Mouse (Mus musculus) embryonic facial prominence, embryonic 15.5 days (tissue): ENCODE results near the gene Gpr19. TPM values are rescaled to one million over a fixed set of nuclear protein-coding genes. Genes with fewer than 3 reads are reported as not detected.

Experiments
- ATAC-seq: fragments of 200-750 bp; cut with Nextera tagmentation; 2 replicates; pipeline ENCODE4 v1.8.0; 2017; ENCODE audit warnings: low read depth, moderate TSS enrichment; ENCODE audit not compliant: insufficient number of reproducible peaks, low FRiP score, low TSS enrichment
- H3K27ac ChIP-seq: fragments of 300-500 bp; sonication (generic); replicated peaks from 2 replicates; pipeline ENCODE4 v1.5.1; 2015; ENCODE audit warnings: mild to moderate bottlenecking, inconsistent platforms
- H3K27me3 ChIP-seq: fragments of 300-500 bp; sonication (generic); 2 replicates; pipeline ENCODE4 v1.6.1; 2015; ENCODE audit warnings: inconsistent platforms
- H3K36me3 ChIP-seq: fragments of 300-500 bp; sonication (generic); 2 replicates; pipeline ENCODE4 v1.6.1; 2015; ENCODE audit warnings: mild to moderate bottlenecking, inconsistent platforms
- H3K4me1 ChIP-seq: fragments of 300-500 bp; sonication (generic); 2 replicates; pipeline ENCODE4 v1.6.1; 2015; ENCODE audit warnings: inconsistent platforms
- H3K4me2 ChIP-seq: fragments of 300-500 bp; sonication (generic); replicated peaks from 2 replicates; pipeline ENCODE4 v1.6.1; 2015; ENCODE audit warnings: mild to moderate bottlenecking, inconsistent platforms
- H3K4me3 ChIP-seq: fragments of 300-500 bp; sonication (generic); replicated peaks from 2 replicates; pipeline ENCODE4 v1.5.1; 2015; ENCODE audit warnings: mild to moderate bottlenecking, inconsistent platforms
- H3K9ac ChIP-seq: fragments of 300-500 bp; sonication (generic); 2 replicates; pipeline ENCODE4 v1.6.1; 2015; ENCODE audit warnings: inconsistent platforms
- H3K9me3 ChIP-seq: fragments of 300-500 bp; sonication (generic); replicated peaks from 2 replicates; pipeline ENCODE4 v1.6.1; 2016; ENCODE audit warnings: inconsistent platforms
- WGBS: fragments of 180-500 bp; shearing (Covaris S2); methylation state at CpG from one replicate; pipeline ENCODE4 v1.1.7; 2015; 5-methylcytosine and 5-hydroxymethylcytosine counted together
- polyA plus RNA-seq: library from polyadenylated mRNA; unstranded; fragments of >200 nt; fragmentation: Nextera tagmentation; extraction: Ambion mirVana; gene quantifications from 2 replicates; pipeline ENCODE4 v1.2.1, GENCODE M21; 2015

The Gpr19 gene
- polyA plus RNA-seq, 1 experiment from 2014 or later = 6.8 TPM

DNA sequence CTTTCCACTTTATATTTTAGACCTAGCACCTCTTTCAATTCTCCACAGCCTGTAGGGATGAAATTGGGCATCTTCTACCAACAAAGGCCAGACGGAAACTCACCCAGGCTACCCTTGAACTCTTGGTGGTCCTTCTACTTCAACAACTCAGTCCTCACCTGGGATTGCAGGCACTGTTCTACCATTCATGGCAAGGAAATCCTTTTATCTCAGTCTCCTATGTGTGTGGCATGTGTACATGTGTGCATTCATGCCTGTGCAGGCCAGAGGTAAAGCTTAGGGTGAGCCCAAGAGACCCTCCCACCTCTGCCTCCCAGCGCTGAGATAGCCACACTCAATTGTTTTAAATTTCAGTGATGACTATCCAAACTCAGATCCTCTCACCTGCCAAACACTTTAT is 12.9 kb downstream of the Gpr19 start:
- WGBS = 92% methylated on average over 2 of the region's 2 CpGs
- ATAC-seq = no peak
- no peak overlapping the region for H3K4me2 ChIP-seq

GRCm38 (mm10) chr6:134883661-134884060 is 14.7 kb downstream of the Gpr19 start:
- no peaks in the 10 kb centered on the region for H3K36me3 ChIP-seq
- H3K4me2 ChIP-seq = no peak overlapping the region
- no peak overlapping the region for H3K9ac ChIP-seq
- H3K4me1 ChIP-seq = peaks cover 14% of the 10 kb centered on the region; the same call in 1 of the 2 replicates
- no peaks in the 10 kb centered on the region for H3K9me3 ChIP-seq
- 80% methylated on average over 4 of the region's 4 CpGs for WGBS
- ATAC-seq = no peak
- H3K4me3 ChIP-seq = no peak overlapping the region
- H3K27ac ChIP-seq = no peak overlapping the region
- no peaks in the 10 kb centered on the region for H3K27me3 ChIP-seq

More for the DNA sequence above, 12.9 kb downstream of the Gpr19 start:
- H3K9me3 ChIP-seq = no peaks in the 10 kb centered on the region
- no peak overlapping the region for H3K27ac ChIP-seq
- H3K36me3 ChIP-seq = no peaks in the 10 kb centered on the region
- no peak overlapping the region for H3K4me3 ChIP-seq
- no peak overlapping the region; the same call in 1 of the 2 replicates for H3K9ac ChIP-seq
- peaks cover 7% of the 10 kb centered on the region; the same call in 1 of the 2 replicates for H3K4me1 ChIP-seq
- H3K27me3 ChIP-seq = no peaks in the 10 kb centered on the region

DNA sequence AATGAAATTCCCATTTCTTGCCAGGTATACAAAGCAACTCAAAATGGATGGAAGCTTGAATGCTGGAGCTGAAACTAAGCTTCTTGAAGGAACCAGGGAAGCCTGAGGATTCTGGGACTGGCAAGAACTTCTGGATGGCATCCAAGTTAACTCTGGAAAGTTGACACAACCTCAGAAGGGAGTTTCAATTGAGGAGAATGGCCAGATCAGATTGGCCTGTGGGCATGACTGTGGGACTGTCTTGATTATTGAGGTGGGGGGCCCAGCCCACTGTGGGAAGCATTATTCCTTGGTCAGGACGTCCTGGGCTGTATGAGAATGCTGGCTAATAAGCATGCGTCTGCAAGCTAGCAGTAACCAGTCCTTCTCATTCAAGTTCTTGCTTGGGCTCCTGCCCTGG is 18.3 kb downstream of the Gpr19 start:
- Histone ChIP-seq H3K27me3 (no peaks in the 10 kb centered on the region), H3K27ac (no peak overlapping the region), H3K4me2 (no peak overlapping the region), H3K4me1 (peaks cover 7% of the 10 kb centered on the region; the same call in 1 of the 2 replicates), H3K9ac (no peak overlapping the region), H3K9me3 (no peaks in the 10 kb centered on the region), H3K4me3 (no peak overlapping the region), H3K36me3 (no peaks in the 10 kb centered on the region)
- WGBS = 51% methylated on average over 2 of the region's 2 CpGs
- no peak for ATAC-seq

DNA sequence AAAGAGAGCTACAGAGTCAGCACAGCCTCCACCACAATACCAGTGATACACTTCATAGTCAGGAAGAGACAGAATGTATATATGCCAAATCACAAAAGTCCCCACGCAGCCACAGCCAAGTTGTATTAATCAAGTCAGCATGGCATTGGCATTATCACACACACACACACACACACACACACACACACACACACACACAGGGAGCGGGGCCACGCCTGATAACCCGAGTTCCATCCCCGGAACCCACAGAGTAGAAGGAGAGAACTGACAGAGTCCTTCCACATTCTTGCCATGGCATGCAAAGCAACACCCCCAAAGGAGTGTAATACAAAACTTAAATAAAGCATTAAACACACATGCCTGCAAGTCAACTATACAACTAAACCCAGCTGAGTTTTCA is 18.8 kb downstream of the Gpr19 start:
- peaks cover 7% of the 10 kb centered on the region; the same call in 1 of the 2 replicates for H3K4me1 ChIP-seq
- no peaks in the 10 kb centered on the region for H3K27me3 ChIP-seq
- no peak overlapping the region for H3K9ac ChIP-seq
- H3K27ac ChIP-seq = no peak overlapping the region
- ATAC-seq = no peak
- no peak overlapping the region for H3K4me2 ChIP-seq
- H3K36me3 ChIP-seq = no peaks in the 10 kb centered on the region
- H3K4me3 ChIP-seq = no peak overlapping the region
- H3K9me3 ChIP-seq = no peaks in the 10 kb centered on the region
- WGBS = 36% methylated on average over 5 of the region's 5 CpGs

DNA sequence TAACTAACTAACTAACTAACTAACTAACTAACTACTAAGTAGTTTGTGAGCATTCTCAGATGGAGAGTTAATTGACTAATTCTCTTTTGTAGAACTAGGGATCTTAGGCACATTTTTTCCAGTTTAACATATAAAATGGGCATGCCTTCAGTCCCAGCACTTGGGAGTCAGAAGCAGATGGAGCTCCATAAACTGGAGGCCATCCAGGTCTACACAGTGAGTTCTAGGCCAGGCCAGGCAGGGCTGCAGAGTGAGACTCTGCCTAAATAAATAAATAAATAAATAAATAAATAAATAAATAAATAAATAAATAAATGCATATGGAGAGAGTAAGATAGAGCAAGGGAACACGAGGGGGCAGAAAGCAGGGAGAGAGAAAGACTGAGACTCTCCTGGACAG is 20.5 kb downstream of the Gpr19 start:
- no peak for ATAC-seq
- H3K36me3 ChIP-seq = no peaks in the 10 kb centered on the region
- no peaks in the 10 kb centered on the region for H3K9me3 ChIP-seq
- H3K4me3 ChIP-seq = no peak overlapping the region
- H3K4me1 ChIP-seq = peaks cover 7% of the 10 kb centered on the region; the same call in 1 of the 2 replicates
- H3K9ac ChIP-seq = no peak overlapping the region
- no peak overlapping the region for H3K27ac ChIP-seq
- WGBS = 65% methylated on average over 1 of the region's 1 CpGs
- no peaks in the 10 kb centered on the region for H3K27me3 ChIP-seq
- no peak overlapping the region for H3K4me2 ChIP-seq

DNA sequence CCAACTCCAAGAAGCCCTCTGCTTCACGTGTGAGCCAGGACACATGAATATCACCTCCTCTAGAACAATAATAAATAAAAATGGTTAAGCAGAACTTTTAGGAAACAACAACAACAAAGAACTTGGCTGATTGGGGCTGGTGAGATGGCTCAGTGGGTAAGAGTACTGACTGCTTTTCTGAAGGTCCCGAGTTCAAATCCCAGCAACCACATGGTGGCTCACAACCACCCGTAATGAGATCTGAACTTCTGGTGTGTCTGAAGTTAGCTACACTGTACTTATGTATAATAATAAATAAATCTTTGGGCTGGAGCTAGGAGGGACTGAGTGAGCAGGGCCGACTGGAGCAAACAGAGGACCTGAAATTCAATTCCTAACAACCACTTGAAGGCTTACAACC is 21.1 kb downstream of the Gpr19 start:
- Histone ChIP-seq H3K4me1 (peaks cover 7% of the 10 kb centered on the region; the same call in 1 of the 2 replicates), H3K27me3 (no peaks in the 10 kb centered on the region), H3K27ac (no peak overlapping the region), H3K9me3 (no peaks in the 10 kb centered on the region), H3K4me3 (no peak overlapping the region), H3K9ac (no peak overlapping the region), H3K36me3 (no peaks in the 10 kb centered on the region), H3K4me2 (no peak overlapping the region)
- ATAC-seq = no peak
- 79% methylated on average over 4 of the region's 4 CpGs for WGBS

GRCm38 (mm10) chr6:134876795-134877194 is 21.6 kb downstream of the Gpr19 start:
- WGBS = 74% methylated on average over 6 of the region's 6 CpGs
- no peak for ATAC-seq

GRCm38 (mm10) chr6:134873018-134873417 is 25.4 kb downstream of the Gpr19 start:
- no peak overlapping the region for H3K9ac ChIP-seq
- ATAC-seq = no peak
- H3K4me1 ChIP-seq = no peaks in the 10 kb centered on the region
- no peaks in the 10 kb centered on the region for H3K9me3 ChIP-seq
- H3K27ac ChIP-seq = no peak overlapping the region
- no peak overlapping the region for H3K4me2 ChIP-seq
- 84% methylated on average over 2 of the region's 2 CpGs for WGBS
- no peak overlapping the region for H3K4me3 ChIP-seq
- peaks cover 13% of the 10 kb centered on the region for H3K36me3 ChIP-seq
- H3K27me3 ChIP-seq = no peaks in the 10 kb centered on the region

More at GRCm38 (mm10) chr6:134876795-134877194, 21.6 kb downstream of the Gpr19 start:
- H3K4me1 ChIP-seq = peaks cover 7% of the 10 kb centered on the region; the same call in 1 of the 2 replicates
- no peaks in the 10 kb centered on the region for H3K9me3 ChIP-seq
- H3K27ac ChIP-seq = no peak overlapping the region
- no peak overlapping the region for H3K4me3 ChIP-seq
- H3K9ac ChIP-seq = no peak overlapping the region
- no peaks in the 10 kb centered on the region for H3K27me3 ChIP-seq
- no peak overlapping the region for H3K4me2 ChIP-seq
- H3K36me3 ChIP-seq = no peaks in the 10 kb centered on the region

- ATAC-seq = no peak
Measured at GRCm38 (mm10) chr6:134872236-134872635, 26.1 kb downstream of the Gpr19 start.

DNA sequence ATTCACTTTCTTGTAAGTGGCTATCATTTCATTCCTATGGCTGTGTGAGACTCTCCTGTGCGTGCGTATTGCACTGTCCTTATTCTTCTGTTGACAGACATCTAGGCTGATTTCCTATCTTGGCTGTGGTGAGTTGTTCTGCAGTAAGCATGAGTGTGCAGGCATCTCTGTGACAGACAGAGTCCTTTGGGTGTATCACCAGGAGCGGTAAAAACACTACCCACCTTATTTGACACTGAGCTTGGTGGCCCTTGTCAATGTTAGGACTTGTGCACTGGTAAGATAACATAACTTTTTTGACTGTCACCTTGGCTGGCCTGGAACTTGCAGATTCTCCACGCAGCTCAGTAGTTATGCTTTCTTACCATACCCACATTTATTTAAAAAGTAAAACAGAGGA is 27.5 kb downstream of the Gpr19 start:
- H3K4me1 ChIP-seq = no peaks in the 10 kb centered on the region
- no peak overlapping the region for H3K4me2 ChIP-seq
- no peak overlapping the region for H3K9ac ChIP-seq
- H3K9me3 ChIP-seq = no peaks in the 10 kb centered on the region
- no peaks in the 10 kb centered on the region for H3K27me3 ChIP-seq
- ATAC-seq = no peak
- no peak overlapping the region for H3K4me3 ChIP-seq
- no peak overlapping the region for H3K27ac ChIP-seq
- WGBS = 89% methylated on average over 4 of the region's 4 CpGs
- H3K36me3 ChIP-seq = peaks cover 13% of the 10 kb centered on the region

More at GRCm38 (mm10) chr6:134872236-134872635, 26.1 kb downstream of the Gpr19 start:
- Histone ChIP-seq H3K36me3 (peaks cover 13% of the 10 kb centered on the region), H3K9me3 (no peaks in the 10 kb centered on the region), H3K27me3 (no peaks in the 10 kb centered on the region), H3K9ac (no peak overlapping the region), H3K4me1 (no peaks in the 10 kb centered on the region), H3K4me2 (no peak overlapping the region), H3K27ac (no peak overlapping the region), H3K4me3 (no peak overlapping the region)
- 88% methylated on average over 2 of the region's 2 CpGs for WGBS

DNA sequence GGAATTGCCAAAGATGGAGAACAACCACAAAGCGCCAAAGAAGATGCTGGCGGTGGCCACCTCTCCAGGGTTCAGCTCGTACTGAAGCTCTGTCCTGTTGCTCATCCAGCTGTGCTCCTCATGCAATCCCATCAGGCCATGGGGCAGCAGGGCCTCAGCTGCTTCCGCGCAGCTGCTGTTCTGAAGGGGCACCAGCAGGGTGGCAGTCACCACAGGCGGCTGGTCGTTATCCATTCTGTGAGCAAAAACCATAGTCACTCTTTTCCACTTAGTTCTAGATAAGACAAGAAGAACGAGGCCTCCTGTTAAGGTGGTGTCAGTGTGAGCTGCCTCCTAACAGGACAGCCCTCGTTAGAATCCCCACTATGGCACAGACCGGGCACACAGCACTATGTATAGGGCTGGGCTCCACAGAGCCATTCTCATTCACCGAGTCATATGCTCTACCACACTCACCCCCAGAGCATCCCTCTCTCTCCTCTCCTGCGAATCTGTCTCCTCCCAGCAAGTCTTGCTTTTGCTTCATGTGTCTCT is 28.1 kb downstream of the Gpr19 start:
- 91% methylated on average over 12 of the region's 12 CpGs for WGBS
- Histone ChIP-seq H3K36me3 (peaks cover 13% of the 10 kb centered on the region), H3K9ac (no peak overlapping the region), H3K27ac (no peak overlapping the region), H3K4me3 (no peak overlapping the region), H3K27me3 (no peaks in the 10 kb centered on the region), H3K4me2 (no peak overlapping the region), H3K4me1 (no peaks in the 10 kb centered on the region), H3K9me3 (no peaks in the 10 kb centered on the region)
- no peak for ATAC-seq

- 89% methylated on average over 3 of the region's 3 CpGs for WGBS
- ATAC-seq = no peak
- H3K9me3 ChIP-seq = no peaks in the 10 kb centered on the region
- no peak overlapping the region for H3K27ac ChIP-seq
- H3K4me1 ChIP-seq = peaks cover 10% of the 10 kb centered on the region
- peaks cover 13% of the 10 kb centered on the region for H3K36me3 ChIP-seq
- H3K9ac ChIP-seq = no peak overlapping the region
- no peak overlapping the region for H3K4me2 ChIP-seq
- H3K4me3 ChIP-seq = no peak overlapping the region
- H3K27me3 ChIP-seq = no peaks in the 10 kb centered on the region
Measured at GRCm38 (mm10) chr6:134867325-134867724, 31.1 kb downstream of the Gpr19 start.
